ENCODE assay signal across 23 mouse cellular contexts in the genomic region with DNA sequence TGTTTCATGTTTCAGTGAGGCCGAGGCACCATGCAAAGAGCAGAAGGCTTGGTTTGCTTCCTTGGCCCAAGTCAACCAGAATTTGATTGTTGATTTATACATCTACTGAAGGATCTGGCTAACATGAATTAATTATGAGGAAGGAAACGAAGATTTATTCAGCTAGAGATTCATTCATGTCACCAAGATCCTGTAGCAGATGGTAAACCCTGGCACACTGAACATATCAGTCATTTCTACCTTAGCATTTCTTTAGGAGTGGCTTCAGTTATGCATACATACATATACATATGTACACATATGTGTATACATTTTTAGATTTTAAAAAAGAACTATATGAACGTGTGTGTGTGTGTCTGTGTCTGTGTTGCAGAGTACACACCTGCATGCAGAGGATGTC. TPM values are rescaled to one million over a fixed set of nuclear protein-coding genes. Genes with fewer than 3 reads are reported as not detected.
DNase-seq lines count a peak whose midpoint lies in the region; ATAC-seq and TF ChIP-seq lines count a peak whose summit lies in the region.
"Had no signal": no experiment of that assay in that cellular context is flagged by ENCODE, and none has a peak within 500 bp of the region (broad histone marks: within the 10 kb centered on the region; RNA-seq: fewer than 3 reads in every experiment).

No protein-coding gene starts in this region.

- H3K27me3 ChIP-seq in forebrain, embryonic 13.5 days = no peaks in the 10 kb centered on the region
- H3K27me3 ChIP-seq in forebrain, embryonic 10.5 days (ENCODE audit: poor library complexity, severe bottlenecking) = no peaks in the 10 kb centered on the region
- no peaks in the 10 kb centered on the region for H3K27me3 ChIP-seq in forebrain, embryonic 15.5 days
- H3K27me3 ChIP-seq in forebrain, embryonic 11.5 days (ENCODE audit: control insufficient read depth, insufficient read depth, low read length) = no peaks in the 10 kb centered on the region
- H3K27me3 ChIP-seq in forebrain, embryonic 16.5 days (replicated peaks; ENCODE audit: control insufficient read depth, insufficient read depth, low read length) = no peaks in the 10 kb centered on the region
- no peaks in the 10 kb centered on the region for H3K27me3 ChIP-seq in cerebellum, adult 2 months (ENCODE audit: control insufficient read depth, insufficient read depth, low read length)
- H3K27me3 ChIP-seq: CH12.LX; embryonic facial prominence, embryonic 12.5 days had no signal

- no peak overlapping the region for H3K4me2 ChIP-seq in forebrain, embryonic 13.5 days
- H3K4me2 ChIP-seq in forebrain, embryonic 15.5 days (replicated peaks) = no peak overlapping the region
- no peak overlapping the region for H3K4me2 ChIP-seq in forebrain, embryonic 11.5 days (ENCODE audit: low read depth, low read length, severe bottlenecking)
- no peak overlapping the region for H3K4me2 ChIP-seq in forebrain, embryonic 16.5 days (ENCODE audit: low read length)
- H3K4me2 ChIP-seq: embryonic facial prominence, embryonic 12.5 days had no signal

- no peak for TF ChIP-seq POLR2A in brain, embryonic 14.5 days (IDR thresholded peaks at IDR 0.05; ENCODE audit: borderline replicate concordance, extremely low read depth, insufficient read depth, insufficient read length, poor library complexity, severe bottlenecking)
- no peak for TF ChIP-seq POLR2A in cerebellum, adult 2 months (IDR thresholded peaks at IDR 0.05; ENCODE audit: borderline replicate concordance, insufficient read depth, low read length)

- H3K4me3 ChIP-seq in forebrain, embryonic 13.5 days = no peak overlapping the region
- no peak overlapping the region for H3K4me3 ChIP-seq in forebrain, embryonic 10.5 days
- no peak overlapping the region for H3K4me3 ChIP-seq in forebrain, embryonic 15.5 days
- H3K4me3 ChIP-seq in forebrain, embryonic 11.5 days (ENCODE audit: low read depth, low read length) = no peak overlapping the region
- no peak overlapping the region for H3K4me3 ChIP-seq in forebrain, embryonic 16.5 days (replicated peaks; ENCODE audit: low read length)
- H3K4me3 ChIP-seq in cerebellum, adult 2 months (replicated peaks; ENCODE audit: insufficient read depth, low read depth, low read length) = no peak overlapping the region
- H3K4me3 ChIP-seq: embryonic facial prominence, embryonic 10.5 days; embryonic facial prominence, embryonic 12.5 days had no signal

- H3K4me1 ChIP-seq in forebrain, embryonic 13.5 days = no peaks in the 10 kb centered on the region
- no peaks in the 10 kb centered on the region for H3K4me1 ChIP-seq in forebrain, embryonic 10.5 days
- H3K4me1 ChIP-seq in forebrain, embryonic 15.5 days = no peaks in the 10 kb centered on the region
- H3K4me1 ChIP-seq in forebrain, embryonic 11.5 days (replicated peaks; ENCODE audit: control insufficient read depth, insufficient read depth, low read length) = no peaks in the 10 kb centered on the region
- H3K4me1 ChIP-seq in forebrain, embryonic 16.5 days (replicated peaks; ENCODE audit: control insufficient read depth, insufficient read depth, low read length) = peaks cover 4% of the 10 kb centered on the region; the same call in 1 of the 2 replicates
- H3K4me1 ChIP-seq in cerebellum, adult 2 months (ENCODE audit: control insufficient read depth, insufficient read depth, low read length) = no peaks in the 10 kb centered on the region
- H3K4me1 ChIP-seq: embryonic facial prominence, embryonic 10.5 days; embryonic facial prominence, embryonic 12.5 days had no signal

- no peak overlapping the region for H3K27ac ChIP-seq in forebrain, embryonic 13.5 days
- H3K27ac ChIP-seq in forebrain, embryonic 10.5 days = no peak overlapping the region
- H3K27ac ChIP-seq in forebrain, embryonic 15.5 days (replicated peaks) = peak overlapping the region; percentile 41; the same call in 1 of the 2 replicates
- no peak overlapping the region for H3K27ac ChIP-seq in forebrain, embryonic 11.5 days (ENCODE audit: low read depth, low read length)
- H3K27ac ChIP-seq in forebrain, embryonic 16.5 days (ENCODE audit: low read length) = peak overlapping the region; percentile 63
- no peak overlapping the region for H3K27ac ChIP-seq in cerebellum, adult 2 months (ENCODE audit: insufficient read depth, low read length)
- H3K27ac ChIP-seq: embryonic facial prominence, embryonic 10.5 days; embryonic facial prominence, embryonic 12.5 days had no signal

- ATAC-seq in forebrain, embryonic 13.5 days = peak; percentile 53; the same call in 1 of the 2 replicates
- peak; percentile 66 for ATAC-seq in forebrain, embryonic 15.5 days (replicated peaks)
- no peak for ATAC-seq in forebrain, embryonic 11.5 days (replicated peaks; ENCODE audit: low FRiP score)
- peak; percentile 80 for ATAC-seq in forebrain, embryonic 16.5 days
- no peak for ATAC-seq in megakaryocyte-erythroid progenitor cell, adult 5-6 weeks (replicated peaks; ENCODE audit: low FRiP score, low TSS enrichment, poor library complexity, severe bottlenecking)
- ATAC-seq: activated CD4-positive, CD25-positive, alpha-beta regulatory T cell, adult 4 months; CD4-positive, CD25-positive, alpha-beta regulatory T cell, adult 4 months; Patski had no signal

- DNase-seq in forebrain, embryonic 10.5 days (ENCODE audit: extremely low spot score, low spot score) = no peak
- no peak for DNase-seq in forebrain, embryonic 11.5 days (ENCODE audit: low spot score)
- peak; percentile 72 for DNase-seq in brain, embryonic 14.5 days (ENCODE audit: low read depth)
- DNase-seq in cerebellum, adult 2 months = no peak
- DNase-seq: adrenal gland, adult 8-10 months; adrenal gland, postnatal 14 days; B cell, adult 2 months; cerebellum, adult 11 months; cerebellum, adult 18-20 months; cerebellum, adult 9-10 months; cerebellum, postnatal 10 days; cerebellum, postnatal 25 days had no signal

- WGBS in forebrain, embryonic 13.5 days = 80% methylated on average over 3 of the region's 3 CpGs
- 85% methylated on average over 3 of the region's 3 CpGs for WGBS in forebrain, embryonic 10.5 days
- 51% methylated on average over 3 of the region's 3 CpGs for WGBS in forebrain, embryonic 15.5 days
- 85% methylated on average over 3 of the region's 3 CpGs for WGBS in forebrain, embryonic 11.5 days
- WGBS in forebrain, embryonic 16.5 days = 62% methylated on average over 3 of the region's 3 CpGs
- WGBS in cerebellum, adult 2 months = 59% methylated on average over 3 of the region's 3 CpGs

- no peaks in the 10 kb centered on the region for H3K9me3 ChIP-seq in forebrain, embryonic 13.5 days (replicated peaks)
- H3K9me3 ChIP-seq in forebrain, embryonic 10.5 days = no peaks in the 10 kb centered on the region
- no peaks in the 10 kb centered on the region for H3K9me3 ChIP-seq in forebrain, embryonic 15.5 days
- H3K9me3 ChIP-seq in forebrain, embryonic 11.5 days (ENCODE audit: control insufficient read depth, low read length) = no peaks in the 10 kb centered on the region
- H3K9me3 ChIP-seq in forebrain, embryonic 16.5 days (ENCODE audit: control insufficient read depth, low read length) = no peaks in the 10 kb centered on the region
- H3K9me3 ChIP-seq: embryonic facial prominence, embryonic 10.5 days; embryonic facial prominence, embryonic 12.5 days; G1E had no signal

- no peaks in the 10 kb centered on the region for H3K36me3 ChIP-seq in forebrain, embryonic 13.5 days (ENCODE audit: poor library complexity, severe bottlenecking)
- no peaks in the 10 kb centered on the region for H3K36me3 ChIP-seq in forebrain, embryonic 10.5 days (replicated peaks)
- H3K36me3 ChIP-seq in forebrain, embryonic 15.5 days = no peaks in the 10 kb centered on the region
- no peaks in the 10 kb centered on the region for H3K36me3 ChIP-seq in forebrain, embryonic 11.5 days (ENCODE audit: control insufficient read depth, insufficient read depth, low read length)
- no peaks in the 10 kb centered on the region for H3K36me3 ChIP-seq in forebrain, embryonic 16.5 days (ENCODE audit: control insufficient read depth, insufficient read depth)
- H3K36me3 ChIP-seq: embryonic facial prominence, embryonic 10.5 days; embryonic facial prominence, embryonic 12.5 days; G1E had no signal

- no peak overlapping the region for H3K9ac ChIP-seq in forebrain, embryonic 13.5 days
- no peak overlapping the region for H3K9ac ChIP-seq in forebrain, embryonic 15.5 days (replicated peaks)
- no peak overlapping the region for H3K9ac ChIP-seq in forebrain, embryonic 11.5 days (ENCODE audit: low read length)
- H3K9ac ChIP-seq in forebrain, embryonic 16.5 days (replicated peaks; ENCODE audit: low read depth, low read length) = no peak overlapping the region
- H3K9ac ChIP-seq: embryonic facial prominence, embryonic 12.5 days had no signal

- no peak for TF ChIP-seq CTCF in brain, embryonic 14.5 days (IDR thresholded peaks at IDR 0.05; ENCODE audit: borderline replicate concordance, extremely low read depth, insufficient read depth, insufficient read length)
- TF ChIP-seq CTCF in cerebellum, adult 2 months (IDR thresholded peaks at IDR 0.05; ENCODE audit: borderline replicate concordance, insufficient read depth, low read depth, low read length) = no peak

RNA-seq across cellular contexts. Expression of gene Cnr1, which starts 34.1 kb away (rescaled TPM):
- polyA plus RNA-seq in forebrain, embryonic 13.5 days (2015; fragmentation: Nextera tagmentation; extraction: Ambion mirVana) = 43.6 and 51.0 TPM in 2 replicates
- polyA plus RNA-seq in forebrain, embryonic 10.5 days (2016; fragmentation: Nextera tagmentation; extraction: Ambion mirVana) = 1.6 and 2.7 TPM in 2 replicates
- polyA plus RNA-seq in forebrain, embryonic 15.5 days (2015; fragmentation: Nextera tagmentation; extraction: Ambion mirVana) = 71.3 and 75.5 TPM in 2 replicates
- polyA plus RNA-seq in forebrain, embryonic 11.5 days (2014; fragmentation: Nextera tagmentation; extraction: Ambion mirVana) = 14.9 and 16.1 TPM in 2 replicates
- 58.1 and 60.8 TPM in 2 replicates for polyA plus RNA-seq in brain, embryonic 14.5 days (2012; rRNA removed)
- 86.8 and 103 TPM in 2 replicates for polyA plus RNA-seq in forebrain, embryonic 16.5 days (2015; fragmentation: Nextera tagmentation; extraction: Ambion mirVana)
- total RNA-seq in megakaryocyte-erythroid progenitor cell, adult 5-6 weeks (2014; fragmentation: Nextera tagmentation) = not detected in 2 replicates
- total RNA-seq in megakaryocyte-erythroid progenitor cell, adult 5-6 weeks (2017) = 0.19 TPM in 1 of 2 replicates, not detected in the other
- 137 and 155 TPM in 2 replicates for polyA plus RNA-seq in cerebellum, adult 2 months (2012; rRNA removed)
- total RNA-seq: CH12.LX had no signal
- polyA plus RNA-seq: activated CD4-positive, CD25-positive, alpha-beta regulatory T cell, adult 4 months; CD4-positive, CD25-positive, alpha-beta regulatory T cell, adult 4 months; G1E; Patski had no signal

Comparison
In these comparisons a context has a peak if more than half of its experiments do, and no peak if none do; other contexts are left out.
1. ATAC-seq: peak in forebrain, embryonic 13.5 days (single experiment), forebrain, embryonic 15.5 days (single experiment) and forebrain, embryonic 16.5 days (single experiment); none in forebrain, embryonic 11.5 days (single experiment) and megakaryocyte-erythroid progenitor cell, adult 5-6 weeks (single experiment).
2. H3K27ac ChIP-seq: peak in forebrain, embryonic 15.5 days (single experiment) and forebrain, embryonic 16.5 days (single experiment); none in forebrain, embryonic 13.5 days (single experiment), forebrain, embryonic 10.5 days (single experiment), forebrain, embryonic 11.5 days (single experiment) and cerebellum, adult 2 months (single experiment).